Mouse (Mus musculus): ENCODE data around the gene Arhgap24.

GRCm38 (mm10) chr5:102439119-102439877, 41.9 kb upstream of the Arhgap24 start:
- TF ChIP-seq CTCF (IDR thresholded peaks at IDR 0.05; ENCODE audit: extremely low read depth, insufficient read depth, insufficient read length, insufficient replicate concordance) = no peak
- no peak for TF ChIP-seq POLR2A (IDR thresholded peaks at IDR 0.05; ENCODE audit: low read depth, low read length)

Measured in spleen, adult 2 months (tissue).